ENCODE assay signal across 9 mouse cellular contexts in the genomic region with DNA sequence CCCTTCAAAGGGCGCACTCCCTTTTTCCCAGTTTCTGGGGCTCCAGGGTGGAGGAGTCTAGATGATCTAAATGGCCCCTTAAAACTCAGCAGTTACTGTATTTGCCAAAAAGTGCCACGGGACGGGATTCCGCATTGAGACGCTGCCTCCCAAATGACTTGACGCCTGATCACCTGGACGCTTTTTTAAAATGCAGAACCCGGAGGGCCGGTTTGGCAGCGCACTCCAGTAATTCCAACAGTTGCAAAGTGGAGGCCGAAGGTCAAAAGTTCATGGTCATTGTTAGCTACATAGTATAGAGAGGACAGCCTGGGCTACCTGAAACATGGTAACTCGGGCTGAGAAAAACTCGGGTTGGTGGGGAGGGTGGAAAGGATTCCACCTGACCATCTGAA. TPM values are rescaled to one million over a fixed set of nuclear protein-coding genes. Genes with fewer than 3 reads are reported as not detected.
A peak's percentile ranks its signal among the peaks of the same experiment; 100 is the strongest.
DNase-seq lines count a peak whose midpoint lies in the region; ATAC-seq and TF ChIP-seq lines count a peak whose summit lies in the region.
"Had no signal": no experiment of that assay in that cellular context is flagged by ENCODE, and none has a peak within 500 bp of the region (broad histone marks: within the 10 kb centered on the region; RNA-seq: fewer than 3 reads in every experiment).

No protein-coding gene starts in this region.

- H3K4me2 ChIP-seq in heart, embryonic 15.5 days, result peak overlapping the region; percentile 84
- peak overlapping the region; percentile 81 for H3K4me2 ChIP-seq in hindbrain, embryonic 13.5 days
- H3K4me2 ChIP-seq in midbrain, embryonic 13.5 days (replicated peaks), result peak overlapping the region; percentile 82

- peak overlapping the region; percentile 63 for H3K4me3 ChIP-seq in heart, embryonic 15.5 days
- H3K4me3 ChIP-seq in bone marrow macrophage, adult 2 months (ENCODE audit: insufficient read depth, low read length), result peak overlapping the region; percentile 76
- H3K4me3 ChIP-seq in hindbrain, embryonic 13.5 days, result peak overlapping the region; percentile 47
- peak overlapping the region; percentile 54 for H3K4me3 ChIP-seq in midbrain, embryonic 13.5 days (replicated peaks)

- peak overlapping the region; percentile 56 for H3K9ac ChIP-seq in heart, embryonic 15.5 days
- H3K9ac ChIP-seq in hindbrain, embryonic 13.5 days, result no peak overlapping the region; the same call in 1 of the 2 replicates
- peak overlapping the region; percentile 19; the same call in 1 of the 2 replicates for H3K9ac ChIP-seq in midbrain, embryonic 13.5 days (replicated peaks)

- H3K27me3 ChIP-seq in heart, embryonic 15.5 days, result no peaks in the 10 kb centered on the region
- no peaks in the 10 kb centered on the region for H3K27me3 ChIP-seq in hindbrain, embryonic 13.5 days
- H3K27me3 ChIP-seq in midbrain, embryonic 13.5 days, result 0 out of 2 replicates have a peak, but pooled peaks cover 2% of the 10 kb centered on the region

- no peak for TF ChIP-seq CTCF in bone marrow macrophage, adult 2 months (IDR thresholded peaks at IDR 0.05; ENCODE audit: low read depth, low read length)

- no peak for TF ChIP-seq POLR2A in bone marrow macrophage, adult 2 months (IDR thresholded peaks at IDR 0.05; ENCODE audit: borderline replicate concordance, low read depth, low read length)

- no peak overlapping the region for H3K27ac ChIP-seq in heart, embryonic 15.5 days
- H3K27ac ChIP-seq in bone marrow macrophage, adult 2 months (ENCODE audit: insufficient read depth, low read depth, low read length), result no peak overlapping the region
- no peak overlapping the region for H3K27ac ChIP-seq in hindbrain, embryonic 13.5 days
- H3K27ac ChIP-seq in midbrain, embryonic 13.5 days, result no peak overlapping the region

- intact Hi-C loops in heart, postnatal 36 days (cut with DNase I), result no loop called here

- H3K9me3 ChIP-seq in heart, embryonic 15.5 days (replicated peaks), result no peaks in the 10 kb centered on the region
- no peaks in the 10 kb centered on the region for H3K9me3 ChIP-seq in hindbrain, embryonic 13.5 days
- H3K9me3 ChIP-seq in midbrain, embryonic 13.5 days, result no peaks in the 10 kb centered on the region

- ATAC-seq in heart, embryonic 15.5 days (replicated peaks; ENCODE audit: insufficient number of reproducible peaks, insufficient read depth, low FRiP score, low read depth), result no peak
- ATAC-seq in hindbrain, embryonic 13.5 days (ENCODE audit: low FRiP score), result no peak
- 0 out of 2 replicates have a peak, but pooled peaks have one; percentile 10 for ATAC-seq in midbrain, embryonic 13.5 days
- ATAC-seq in granulocyte monocyte progenitor cell, adult 5-6 weeks (replicated peaks; ENCODE audit: poor library complexity, severe bottlenecking), result no peak

- DNase-seq in heart, postnatal 36 days, result no peak
- no peak for DNase-seq in layer of hippocampus, postnatal 10 days (ENCODE audit: low spot score in 2 of 2)
- no peak for DNase-seq in left cerebral cortex, adult 18-20 months (ENCODE audit: low spot score in 2 of 2)

- H3K36me3 ChIP-seq in heart, embryonic 15.5 days, result peaks cover 27% of the 10 kb centered on the region
- no peaks in the 10 kb centered on the region for H3K36me3 ChIP-seq in hindbrain, embryonic 13.5 days
- no peaks in the 10 kb centered on the region for H3K36me3 ChIP-seq in midbrain, embryonic 13.5 days

- H3K4me1 ChIP-seq in heart, embryonic 15.5 days (replicated peaks), result peaks cover 17% of the 10 kb centered on the region
- H3K4me1 ChIP-seq in bone marrow macrophage, adult 2 months (ENCODE audit: control insufficient read depth, insufficient read depth, low read length), result peaks cover 12% of the 10 kb centered on the region
- peaks cover 18% of the 10 kb centered on the region for H3K4me1 ChIP-seq in hindbrain, embryonic 13.5 days (replicated peaks)
- H3K4me1 ChIP-seq in midbrain, embryonic 13.5 days (replicated peaks), result peaks cover 14% of the 10 kb centered on the region

- 2% methylated on average over 13 of the region's 13 CpGs for WGBS in heart, embryonic 15.5 days
- 4% methylated on average over 13 of the region's 13 CpGs for WGBS in hindbrain, embryonic 13.5 days
- WGBS in midbrain, embryonic 13.5 days, result 4% methylated on average over 13 of the region's 13 CpGs

RNA-seq across cellular contexts. Expression of a gene that starts 0.5 kb away (rescaled TPM):
- polyA plus RNA-seq in heart, embryonic 15.5 days (2015; fragmentation: Nextera tagmentation; extraction: Ambion mirVana), result 21.1 and 25.1 TPM in 2 replicates
- total RNA-seq in heart, postnatal 36 days (2021), result under 1 TPM; 0.76 to 0.94 TPM
- 20.5 and 25.7 TPM in 2 replicates for polyA plus RNA-seq in bone marrow macrophage, adult 2 months (2012; ENCODE audit: insufficient read depth, insufficient read length, missing spikeins)
- polyA plus RNA-seq in hindbrain, embryonic 13.5 days (2015; fragmentation: Nextera tagmentation; extraction: Ambion mirVana), result 3.2 and 3.6 TPM in 2 replicates
- polyA plus RNA-seq in midbrain, embryonic 13.5 days (2015; fragmentation: Nextera tagmentation; extraction: Ambion mirVana), result 6.2 and 6.6 TPM in 2 replicates
- total RNA-seq in layer of hippocampus, postnatal 10 days (2021), result 1 to 10 TPM; 2.1 to 2.3 TPM
- total RNA-seq in granulocyte monocyte progenitor cell, adult 5-6 weeks (2014; fragmentation: Nextera tagmentation), result 5.9 and 9.9 TPM in 2 replicates
- total RNA-seq in granulocyte monocyte progenitor cell, adult 5-6 weeks (2017), result 19.5 and 19.9 TPM in 2 replicates
- total RNA-seq in left cerebral cortex, adult 18-20 months (2021), result under 1 TPM; 0.16 to 0.30 TPM

RNA-seq across cellular contexts. Expression of a gene that starts 4.1 kb away (rescaled TPM):
- polyA plus RNA-seq in heart, embryonic 15.5 days (2015; fragmentation: Nextera tagmentation; extraction: Ambion mirVana), result 0.32 TPM in 1 of 2 replicates, not detected in the other
- total RNA-seq in heart, postnatal 36 days (2021), result not detected
- not detected in 2 replicates for polyA plus RNA-seq in bone marrow macrophage, adult 2 months (2012; ENCODE audit: insufficient read depth, insufficient read length, missing spikeins)
- polyA plus RNA-seq in hindbrain, embryonic 13.5 days (2015; fragmentation: Nextera tagmentation; extraction: Ambion mirVana), result not detected in 2 replicates
- not detected in 2 replicates for polyA plus RNA-seq in midbrain, embryonic 13.5 days (2015; fragmentation: Nextera tagmentation; extraction: Ambion mirVana)
- total RNA-seq in layer of hippocampus, postnatal 10 days (2021), result not detected
- total RNA-seq in granulocyte monocyte progenitor cell, adult 5-6 weeks (2014; fragmentation: Nextera tagmentation), result not detected in 2 replicates
- total RNA-seq in granulocyte monocyte progenitor cell, adult 5-6 weeks (2017), result not detected in 2 replicates
- total RNA-seq in left cerebral cortex, adult 18-20 months (2021), result not detected
- total RNA-seq: layer of hippocampus, postnatal 25 days had no signal

RNA-seq across cellular contexts. Expression of a gene that starts 23.9 kb away (rescaled TPM):
- 137 and 155 TPM in 2 replicates for polyA plus RNA-seq in heart, embryonic 15.5 days (2015; fragmentation: Nextera tagmentation; extraction: Ambion mirVana)
- total RNA-seq in heart, postnatal 36 days (2021), result 10 to 100 TPM; 73.9 to 75.5 TPM
- 76.1 and 83.0 TPM in 2 replicates for polyA plus RNA-seq in bone marrow macrophage, adult 2 months (2012; ENCODE audit: insufficient read depth, insufficient read length, missing spikeins)
- polyA plus RNA-seq in hindbrain, embryonic 13.5 days (2015; fragmentation: Nextera tagmentation; extraction: Ambion mirVana), result 151 and 163 TPM in 2 replicates
- polyA plus RNA-seq in midbrain, embryonic 13.5 days (2015; fragmentation: Nextera tagmentation; extraction: Ambion mirVana), result 154 and 157 TPM in 2 replicates
- 10 to 100 TPM; 68.4 to 70.1 TPM for total RNA-seq in layer of hippocampus, postnatal 10 days (2021)
- total RNA-seq in granulocyte monocyte progenitor cell, adult 5-6 weeks (2014; fragmentation: Nextera tagmentation), result 73.8 and 84.3 TPM in 2 replicates
- 34.3 and 36.1 TPM in 2 replicates for total RNA-seq in granulocyte monocyte progenitor cell, adult 5-6 weeks (2017)
- total RNA-seq in left cerebral cortex, adult 18-20 months (2021), result 10 to 100 TPM; 76.2 to 77.0 TPM

RNA-seq across cellular contexts. Expression of a gene that starts 39.3 kb away (rescaled TPM):
- polyA plus RNA-seq in heart, embryonic 15.5 days (2015; fragmentation: Nextera tagmentation; extraction: Ambion mirVana), result 15.4 and 20.6 TPM in 2 replicates
- total RNA-seq in heart, postnatal 36 days (2021), result 10 to 100 TPM in 1 of 2 experiments, 1 to 10 TPM in 1; 8.2 to 10.3 TPM
- 7.9 and 8.4 TPM in 2 replicates for polyA plus RNA-seq in bone marrow macrophage, adult 2 months (2012; ENCODE audit: insufficient read depth, insufficient read length, missing spikeins)
- 27.4 and 30.6 TPM in 2 replicates for polyA plus RNA-seq in hindbrain, embryonic 13.5 days (2015; fragmentation: Nextera tagmentation; extraction: Ambion mirVana)
- 28.1 and 28.3 TPM in 2 replicates for polyA plus RNA-seq in midbrain, embryonic 13.5 days (2015; fragmentation: Nextera tagmentation; extraction: Ambion mirVana)
- 10 to 100 TPM; 20.9 to 27.1 TPM for total RNA-seq in layer of hippocampus, postnatal 10 days (2021)
- total RNA-seq in granulocyte monocyte progenitor cell, adult 5-6 weeks (2014; fragmentation: Nextera tagmentation), result 45.8 and 50.5 TPM in 2 replicates
- 39.6 and 40.8 TPM in 2 replicates for total RNA-seq in granulocyte monocyte progenitor cell, adult 5-6 weeks (2017)
- total RNA-seq in left cerebral cortex, adult 18-20 months (2021), result 10 to 100 TPM; 14.8 to 19.5 TPM

RNA-seq across cellular contexts. Expression of a gene that starts 54.8 kb away (rescaled TPM):
- 0.15 TPM in 1 of 2 replicates, not detected in the other for polyA plus RNA-seq in heart, embryonic 15.5 days (2015; fragmentation: Nextera tagmentation; extraction: Ambion mirVana)
- not detected for total RNA-seq in heart, postnatal 36 days (2021)
- not detected in 2 replicates for polyA plus RNA-seq in bone marrow macrophage, adult 2 months (2012; ENCODE audit: insufficient read depth, insufficient read length, missing spikeins)
- 0.47 and 0.56 TPM in 2 replicates for polyA plus RNA-seq in hindbrain, embryonic 13.5 days (2015; fragmentation: Nextera tagmentation; extraction: Ambion mirVana)
- polyA plus RNA-seq in midbrain, embryonic 13.5 days (2015; fragmentation: Nextera tagmentation; extraction: Ambion mirVana), result 0.14 and 0.55 TPM in 2 replicates
- 1 to 10 TPM in 1 of 2 experiments, under 1 TPM in 1; 0.42 to 1.0 TPM for total RNA-seq in layer of hippocampus, postnatal 10 days (2021)
- not detected in 2 replicates for total RNA-seq in granulocyte monocyte progenitor cell, adult 5-6 weeks (2014; fragmentation: Nextera tagmentation)
- total RNA-seq in granulocyte monocyte progenitor cell, adult 5-6 weeks (2017), result not detected in 2 replicates
- 10 to 100 TPM; 22.6 to 24.1 TPM for total RNA-seq in left cerebral cortex, adult 18-20 months (2021)
